Mouse (Mus musculus) liver, embryonic 14.5 days (tissue): Measurements from ENCODE around the gene Hydin. TPM values are rescaled to one million over a fixed set of nuclear protein-coding genes. Genes with fewer than 3 reads are reported as not detected.

Source experiments
- ATAC-seq: fragments of 200-750 bp; cut with Nextera tagmentation; 2 replicates; pipeline ENCODE4 v1.8.0; 2017; ENCODE audit warnings: moderate number of reproducible peaks, mild to moderate bottlenecking, moderate library complexity; ENCODE audit not compliant: insufficient read depth
- DNase-seq, 3 experiments: peaks; one replicate each; pipeline ENCODE4 v3.0.0-alpha.2; 2012 to 2013; ENCODE audit warnings: low read depth in 3 of 3, low spot score in 3 of 3
- H3K27ac ChIP-seq: fragments of 300-500 bp; sonication (generic); 2 replicates; pipeline ENCODE4 v1.5.1; 2014; ENCODE audit warnings: moderate library complexity, mild to moderate bottlenecking, control low read depth, inconsistent platforms
- H3K27me3 ChIP-seq: fragments of 300-500 bp; sonication (generic); 2 replicates; pipeline ENCODE4 v1.6.1; 2014; ENCODE audit warnings: mild to moderate bottlenecking, low read length, moderate library complexity; ENCODE audit not compliant: control insufficient read depth, insufficient read depth
- H3K36me3 ChIP-seq: fragments of 300-500 bp; sonication (generic); replicated peaks from 2 replicates; pipeline ENCODE4 v1.6.1; 2014; ENCODE audit warnings: low read depth; ENCODE audit not compliant: control insufficient read depth, insufficient read depth
- H3K4me1 ChIP-seq, 2 experiments: fragments of 200-500 bp in 1 of 2; fragments of 300-500 bp in 1 of 2; sonication (generic) in 1 of 2; replicated peaks; 2 replicates each; pipeline ENCODE4 v1.6.1; 2012 to 2014; ENCODE audit warnings: antibody characterized with exemption in 1 of 2, inconsistent platforms in 1 of 2, low read length in 1 of 2; ENCODE audit not compliant: control insufficient read depth in 2 of 2, insufficient read depth in 2 of 2
- H3K4me2 ChIP-seq: fragments of 300-500 bp; sonication (generic); 2 replicates; pipeline ENCODE4 v1.6.1; 2014; ENCODE audit warnings: low read depth, mild to moderate bottlenecking, control low read depth, moderate library complexity
- H3K4me3 ChIP-seq, 2 experiments: fragments of 200-500 bp in 1 of 2; fragments of 300-500 bp in 1 of 2; sonication (generic) in 1 of 2; 2 replicates each; pipeline ENCODE4 v1.5.1; 2012 to 2014; ENCODE audit warnings: low read depth in 2 of 2, low read length in 2 of 2, mild to moderate bottlenecking in 2 of 2, control low read depth in 1 of 2, inconsistent platforms in 1 of 2, moderate library complexity in 1 of 2; ENCODE audit not compliant: insufficient read depth in 1 of 2
- H3K9ac ChIP-seq: fragments of 300-500 bp; sonication (generic); replicated peaks from 2 replicates; pipeline ENCODE4 v1.6.1; 2014; ENCODE audit warnings: mild to moderate bottlenecking, control low read depth, moderate library complexity
- H3K9me3 ChIP-seq: fragments of 300-500 bp; sonication (generic); 2 replicates; pipeline ENCODE4 v1.6.1; 2016; ENCODE audit warnings: low read length, mixed read lengths; ENCODE audit not compliant: control insufficient read depth
- CTCF ChIP-seq: IDR thresholded peaks from 2 replicates; pipeline ENCODE4 v1.5.1; 2016; ENCODE audit warnings: antibody characterized with exemption, low read depth, control low read depth
- EP300 ChIP-seq: IDR thresholded peaks from 2 replicates; pipeline ENCODE4 v1.6.1; 2016; ENCODE audit warnings: antibody characterized with exemption, low read depth
- WGBS: fragments of 180-500 bp; shearing (Covaris S2); extraction: QIAGEN DNeasy Blood & Tissue Kit; methylation state at CpG from one replicate; pipeline ENCODE4 v1.1.7; 2014; ENCODE audit not compliant: insufficient replicate concordance; 5-methylcytosine and 5-hydroxymethylcytosine counted together
- polyA plus RNA-seq, 2 experiments: library from polyadenylated mRNA; depleted of rRNA in 1 of 2; stranded (reverse) in 1 of 2; unstranded in 1 of 2; fragments of >200 nt; fragmentation: Nextera tagmentation in 1 of 2; extraction: Ambion mirVana in 1 of 2; gene quantifications; 2 replicates each; pipeline versions ENCODE4 v1.2.1 to v1.2.3; 2012 to 2014

Gene Hydin
- polyA plus RNA-seq, 2 experiments: 0.03 to 0.10 TPM

DNA sequence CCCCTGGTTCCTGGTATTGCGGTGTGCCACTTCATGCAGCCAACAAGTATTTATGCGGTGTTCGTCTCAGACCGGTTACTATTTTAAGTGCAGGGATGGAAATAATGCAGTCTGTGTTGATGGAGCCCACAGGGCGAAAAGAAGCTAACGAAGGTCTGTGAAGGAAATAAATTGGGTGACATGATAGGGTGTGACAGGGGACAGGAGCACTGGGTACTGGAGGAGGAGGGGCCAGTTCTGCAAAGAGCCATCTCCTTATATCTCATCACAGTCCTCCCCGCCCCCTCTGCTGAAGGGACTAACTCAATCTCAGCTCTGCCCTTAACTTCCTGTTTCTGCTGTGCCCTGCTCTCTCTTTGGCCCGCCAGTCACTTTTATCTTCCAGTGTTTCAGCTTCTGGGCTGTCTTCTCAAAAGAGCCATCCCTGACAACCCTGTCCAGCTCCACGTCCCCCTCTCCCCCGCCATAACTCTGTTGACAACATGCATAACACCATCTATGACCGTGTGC is 926 bp upstream of the Hydin start:
- no peaks in the 10 kb centered on the region for H3K9me3 ChIP-seq
- no peak overlapping the region for H3K27ac ChIP-seq
- H3K36me3 ChIP-seq: no peaks in the 10 kb centered on the region
- H3K4me2 ChIP-seq: no peak overlapping the region
- TF ChIP-seq EP300 (no peak), CTCF (no peak)
- DNase-seq (no peak), ATAC-seq (no peak)
- no peaks in the 10 kb centered on the region for H3K27me3 ChIP-seq
- H3K4me1 ChIP-seq: no peaks in the 10 kb centered on the region
- H3K4me3 ChIP-seq: no peak overlapping the region
- 44% methylated on average over 11 of the region's 11 CpGs for WGBS
- H3K9ac ChIP-seq: no peak overlapping the region

GRCm38 (mm10) chr8:110267268-110267667 is 491 bp downstream of the Hydin start:
- TF ChIP-seq EP300: no peak
- ATAC-seq (no peak), DNase-seq (no peak)
- Histone ChIP-seq H3K9ac (no peak overlapping the region), H3K4me1 (no peaks in the 10 kb centered on the region), H3K9me3 (no peaks in the 10 kb centered on the region), H3K4me2 (peak overlapping the region; percentile 30), H3K27me3 (no peaks in the 10 kb centered on the region), H3K4me3 (peak overlapping the region in 1 of 2 experiments; percentile 41; a peak in 1 of 4 replicates), H3K36me3 (no peaks in the 10 kb centered on the region), H3K27ac (no peak overlapping the region)
- WGBS: 17% methylated on average over 12 of the region's 12 CpGs

GRCm38 (mm10) chr8:110270659-110271058 is 3.9 kb downstream of the Hydin start:
- Histone ChIP-seq H3K4me3 (no peak overlapping the region), H3K27ac (no peak overlapping the region), H3K4me1 (no peaks in the 10 kb centered on the region), H3K9me3 (no peaks in the 10 kb centered on the region), H3K4me2 (no peak overlapping the region), H3K36me3 (no peaks in the 10 kb centered on the region), H3K9ac (no peak overlapping the region), H3K27me3 (no peaks in the 10 kb centered on the region)
- DNase-seq (no peak), ATAC-seq (no peak)
- no peak for TF ChIP-seq EP300
- no peak for TF ChIP-seq CTCF
- 50% methylated on average over 4 of the region's 4 CpGs for WGBS

DNA sequence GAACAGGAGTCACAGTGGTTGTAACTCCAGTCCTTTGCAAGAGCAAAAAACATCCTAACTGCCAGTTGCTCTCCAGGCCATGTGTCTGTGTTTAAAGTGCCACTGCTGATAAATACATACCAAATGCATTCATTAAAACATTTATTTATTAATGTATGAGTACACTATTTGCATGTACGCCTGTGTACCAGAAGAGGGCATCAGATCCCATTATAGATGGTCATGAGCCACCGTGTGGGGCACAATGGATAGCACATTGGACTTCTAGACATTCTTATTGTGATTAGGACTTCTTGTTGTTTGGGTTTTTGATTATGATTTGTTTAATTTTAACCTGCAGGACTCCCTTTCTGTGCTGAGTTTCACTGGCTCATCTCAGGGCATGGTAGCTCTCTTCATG is 6.6 kb downstream of the Hydin start:
- no peak for ATAC-seq
- WGBS: 36% methylated on average over 2 of the region's 2 CpGs
- DNase-seq: no peak
- H3K36me3 ChIP-seq: no peaks in the 10 kb centered on the region
- no peak overlapping the region for H3K4me2 ChIP-seq
- H3K9me3 ChIP-seq: no peaks in the 10 kb centered on the region
- no peaks in the 10 kb centered on the region for H3K27me3 ChIP-seq
- no peak for TF ChIP-seq CTCF
- TF ChIP-seq EP300: no peak
- no peak overlapping the region for H3K27ac ChIP-seq
- no peak overlapping the region for H3K9ac ChIP-seq
- H3K4me3 ChIP-seq: no peak overlapping the region
- H3K4me1 ChIP-seq: no peaks in the 10 kb centered on the region

GRCm38 (mm10) chr8:110275465-110276258 is 8.9 kb downstream of the Hydin start:
- no peaks in the 10 kb centered on the region for H3K4me1 ChIP-seq
- H3K9ac ChIP-seq: no peak overlapping the region
- H3K36me3 ChIP-seq: no peaks in the 10 kb centered on the region
- 72% methylated on average over 21 of the region's 21 CpGs for WGBS
- TF ChIP-seq EP300: no peak
- no peak for ATAC-seq
- no peak overlapping the region for H3K4me2 ChIP-seq
- H3K27me3 ChIP-seq: no peaks in the 10 kb centered on the region
- H3K9me3 ChIP-seq: no peaks in the 10 kb centered on the region
- no peak overlapping the region for H3K4me3 ChIP-seq
- no peak overlapping the region for H3K27ac ChIP-seq
- DNase-seq: no peak
